Mouse (Mus musculus) skeletal muscle tissue, postnatal 0 days (tissue): ENCODE results near the gene Phykpl. TPM values are rescaled to one million over a fixed set of nuclear protein-coding genes. Genes with fewer than 3 reads are reported as not detected.

ENCODE experiments used
- polyA plus RNA-seq: library from polyadenylated mRNA; unstranded; fragments of >200 nt; fragmentation: Nextera tagmentation; extraction: Ambion mirVana; gene quantifications from 2 replicates; pipeline ENCODE4 v1.2.1, GENCODE M21; 2015

Phykpl gene
- polyA plus RNA-seq = 27.1 and 27.2 TPM in 2 replicates

DNA sequence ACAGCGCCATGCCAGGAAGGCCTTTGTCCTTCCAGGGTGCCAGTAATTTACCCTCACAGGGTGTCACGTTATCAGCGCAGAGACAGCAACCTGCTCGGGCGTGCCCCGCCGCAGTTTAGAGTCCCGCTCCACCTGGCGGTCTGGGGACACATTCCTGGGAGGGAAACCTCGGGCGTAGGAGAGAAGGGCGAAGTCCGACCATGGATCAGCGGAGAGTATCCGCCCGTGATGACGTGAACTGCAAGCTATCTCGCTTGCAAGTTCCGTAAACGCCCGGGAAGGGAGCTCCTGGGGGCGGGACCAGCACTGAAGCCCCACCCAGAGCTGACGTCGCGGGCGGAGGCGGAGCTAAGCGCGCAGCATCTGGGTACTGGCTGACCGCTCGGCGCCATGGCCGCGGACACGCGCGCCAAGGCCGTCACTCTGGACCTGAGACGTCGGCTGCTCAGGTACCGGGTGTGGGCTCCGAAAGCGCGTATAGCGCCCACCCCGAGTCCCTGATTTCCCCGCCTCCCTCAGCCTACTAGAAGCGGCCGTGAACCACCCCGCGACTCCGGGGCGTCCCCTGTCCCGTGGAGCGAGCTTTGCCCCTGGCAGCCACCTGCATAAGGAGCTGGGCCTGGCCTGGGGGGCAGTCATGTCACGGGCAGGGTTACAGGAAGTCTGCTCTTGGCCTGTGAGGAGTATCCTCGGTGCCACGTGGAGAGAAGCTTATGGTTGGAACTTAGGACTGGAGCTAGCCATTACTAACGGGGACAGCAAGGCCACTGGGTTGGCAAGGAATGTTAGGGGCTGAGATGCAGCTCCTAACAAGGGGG lies at the start of gene Phykpl:
Phykpl (plus strand) TSS at position 327 of the 818 bp plus-strand sequence.

DNA sequence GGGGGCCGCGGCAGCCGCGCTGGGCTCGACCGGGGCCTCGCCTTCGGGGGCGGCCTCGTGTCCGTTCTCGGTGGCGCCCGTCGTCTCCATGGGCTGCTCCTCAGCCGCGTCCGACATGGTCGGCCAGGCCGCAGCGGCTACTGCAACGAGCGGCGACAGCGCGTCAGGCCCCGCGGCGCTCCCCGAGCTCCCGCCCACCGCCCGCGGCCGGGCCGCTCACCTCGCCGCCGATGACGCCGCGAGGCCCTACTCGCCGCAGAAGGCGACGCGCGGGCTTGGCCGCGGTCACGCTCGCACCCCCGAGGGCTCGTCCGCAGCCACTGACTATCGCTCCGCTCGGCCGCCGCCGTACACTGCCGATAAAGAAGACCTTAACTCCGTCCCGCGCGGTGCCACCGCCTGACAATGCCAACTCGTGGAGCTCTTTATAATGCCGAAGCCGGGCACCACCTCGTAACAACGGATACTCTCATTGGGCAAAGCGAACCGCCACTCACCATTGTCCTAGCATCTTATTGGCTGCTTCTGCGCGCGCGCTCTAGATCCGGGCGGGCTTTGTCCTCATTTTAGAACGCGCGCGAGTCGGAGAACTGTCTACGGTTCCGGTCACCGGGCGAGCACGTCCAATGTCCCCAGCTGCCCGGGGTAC lies 22.0 kb downstream of the Phykpl start, which contains the start of gene Hnrnpab:
Hnrnpab (minus strand) TSS at position 401 of the 649 bp plus-strand sequence.

DNA sequence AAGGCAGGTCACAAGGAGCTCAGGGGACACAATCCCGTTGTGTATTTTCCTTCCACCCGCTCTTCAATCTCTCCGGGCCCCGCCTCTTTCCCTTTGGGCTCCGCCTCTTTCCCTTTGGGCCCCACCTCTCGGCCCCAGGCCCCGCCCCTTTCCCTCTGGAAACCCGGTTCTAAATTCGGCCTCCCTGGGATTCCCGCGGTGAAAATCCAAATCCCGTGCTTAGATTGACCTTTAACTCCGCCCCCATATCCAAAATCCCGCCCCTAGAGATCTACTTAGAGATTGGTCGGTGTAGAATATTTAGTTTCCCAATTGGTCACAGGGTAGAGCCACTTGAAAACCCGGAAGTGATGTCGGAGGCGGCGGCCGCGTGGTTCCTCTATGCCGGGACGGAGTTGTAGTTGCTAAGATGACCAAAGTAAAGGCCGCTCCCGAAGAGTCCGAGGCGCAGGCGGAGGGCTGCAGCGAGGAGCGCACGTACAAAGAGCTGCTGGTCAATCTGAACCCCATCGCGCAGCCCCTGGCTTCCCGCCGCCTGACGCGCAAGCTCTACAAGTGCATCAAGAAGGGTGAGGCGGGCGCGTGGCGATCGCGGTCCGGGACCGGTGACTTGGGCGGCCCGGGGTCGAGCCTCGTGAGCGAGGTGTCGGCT lies 35.0 kb downstream of the Phykpl start, which contains the start of gene Nhp2:
Nhp2 (plus strand) TSS at position 327 of the 652 bp plus-strand sequence.

DNA sequence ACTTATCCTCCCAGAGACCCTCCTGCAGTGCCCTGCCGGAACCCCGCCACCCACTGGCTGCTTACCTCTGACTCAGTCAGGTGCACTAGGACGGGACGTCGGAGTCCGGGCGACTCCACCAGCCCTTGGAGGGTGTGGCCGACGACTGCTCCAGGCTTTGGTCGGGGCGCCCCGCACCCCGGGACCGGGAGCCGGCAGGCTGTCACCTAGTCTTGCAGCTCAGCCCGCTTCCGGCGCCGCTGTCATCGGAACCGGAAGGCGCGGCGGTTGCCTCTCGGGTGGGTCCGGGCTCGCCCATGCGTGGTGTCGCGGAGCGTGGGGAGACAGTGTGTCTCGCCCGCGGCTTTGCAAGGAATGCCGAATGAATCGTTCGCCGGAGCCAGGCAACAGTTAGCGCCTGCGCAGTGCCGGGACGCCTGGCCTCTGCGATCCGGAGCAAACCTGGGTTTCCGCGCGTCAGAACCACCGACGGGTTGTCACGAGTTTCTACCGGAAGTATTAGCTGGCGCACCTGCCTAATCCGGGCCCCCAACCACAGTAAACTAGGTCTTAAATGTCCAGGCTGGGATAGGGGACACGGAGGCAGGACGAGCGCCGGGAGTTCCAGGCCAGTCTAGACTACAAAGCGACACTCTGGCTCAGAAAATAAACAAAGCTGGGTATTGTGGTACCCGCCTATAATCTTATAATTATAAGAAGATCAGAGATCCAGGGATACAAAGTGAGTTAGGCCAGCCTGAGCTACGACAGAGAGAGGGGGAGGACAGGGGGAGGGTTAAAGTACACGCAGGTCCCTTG lies 51.2 kb downstream of the Phykpl start, which contains the start of gene Rmnd5b:
Rmnd5b (minus strand) TSS at position 372 of the 798 bp plus-strand sequence.

DNA sequence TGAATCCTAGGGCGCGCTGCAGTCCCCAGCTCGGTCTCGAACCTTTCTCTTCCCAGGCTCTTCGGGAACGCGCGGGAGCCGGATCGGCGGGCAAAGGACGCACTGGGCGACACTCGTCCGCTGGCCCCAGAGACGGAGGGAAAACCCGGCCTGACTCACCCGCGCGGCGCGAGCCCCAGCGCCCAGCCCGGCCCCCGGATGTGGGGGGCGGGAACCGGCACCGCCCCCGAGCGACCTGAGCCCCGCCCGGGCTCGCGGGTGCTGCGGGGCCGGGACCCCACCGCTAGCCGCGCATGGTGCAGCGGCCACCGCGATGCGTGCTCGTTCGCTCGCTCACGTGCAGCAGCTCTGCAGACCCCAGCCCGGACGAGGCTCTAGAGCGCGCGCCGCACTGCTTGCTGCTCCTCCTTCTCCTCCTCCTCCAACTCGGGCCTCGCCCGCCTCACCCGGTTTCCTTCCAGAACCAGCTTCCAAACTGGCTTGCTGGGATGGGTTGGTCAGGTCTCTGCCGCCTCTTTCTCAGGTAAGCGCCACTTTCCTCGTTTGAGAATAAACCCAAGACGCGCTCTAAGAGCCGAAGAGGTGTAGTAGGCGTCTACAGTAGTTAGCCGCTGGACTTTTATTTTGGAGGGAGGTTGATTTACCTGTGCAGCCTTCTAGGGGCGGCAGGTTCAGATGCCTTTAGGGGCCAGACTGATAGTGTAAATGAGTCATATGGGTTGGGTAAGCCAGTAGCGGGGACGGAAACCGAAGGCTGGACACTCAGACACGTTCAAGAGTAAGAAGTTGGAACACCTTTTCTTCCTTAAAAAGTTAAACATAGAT lies 66.3 kb downstream of the Phykpl start, which contains the start of the genes N4bp3 and D930048N14Rik:
N4bp3 (minus strand) TSS at position 152 of the 825 bp plus-strand sequence.
D930048N14Rik (plus strand) TSS at position 264 of the 825 bp plus-strand sequence.

Other genes starting within 250 kb of the Phykpl start
- gene Hnrnpab, start 22.1 kb downstream of the Phykpl start, polyA plus RNA-seq = 114 and 145 TPM in 2 replicates
- gene Nhp2, start 35.0 kb downstream of the Phykpl start, polyA plus RNA-seq = 61.8 and 66.3 TPM in 2 replicates
- 29.7 and 31.3 TPM in 2 replicates for gene Rmnd5b, start 51.1 kb downstream of the Phykpl start, polyA plus RNA-seq
- 30.6 and 30.9 TPM in 2 replicates for gene N4bp3, start 66.1 kb downstream of the Phykpl start, polyA plus RNA-seq
- gene D930048N14Rik, start 66.2 kb downstream of the Phykpl start, polyA plus RNA-seq = 1.5 and 1.7 TPM in 2 replicates
- gene 0610009B22Rik, start 104.1 kb downstream of the Phykpl start, polyA plus RNA-seq = 91.6 and 93.3 TPM in 2 replicates
- 9.2 and 9.6 TPM in 2 replicates for gene Sec24a, start 178.9 kb downstream of the Phykpl start, polyA plus RNA-seq
- gene Sar1b, start 178.9 kb downstream of the Phykpl start, polyA plus RNA-seq = 164 and 193 TPM in 2 replicates